Mouse (Mus musculus) forebrain, embryonic 11.5 days (tissue): ENCODE results near the gene Myo1a. TPM values are rescaled to one million over a fixed set of nuclear protein-coding genes. Genes with fewer than 3 reads are reported as not detected.

ENCODE experiments used
- ATAC-seq: fragments of 200-750 bp; cut with Nextera tagmentation; replicated peaks from 2 replicates; pipeline ENCODE4 v1.8.0; 2017; ENCODE audit warnings: moderate TSS enrichment; ENCODE audit not compliant: low FRiP score
- DNase-seq: peaks from one replicate; pipeline ENCODE4 v3.0.0-alpha.2; 2017; ENCODE audit warnings: low spot score
- H3K27ac ChIP-seq: fragments of 300-500 bp; sonication (generic); 2 replicates; pipeline ENCODE4 v1.5.1; 2014; ENCODE audit warnings: low read depth, low read length
- H3K27me3 ChIP-seq: fragments of 300-500 bp; sonication (generic); 2 replicates; pipeline ENCODE4 v1.6.1; 2014; ENCODE audit warnings: mild to moderate bottlenecking, low read length, mixed read lengths; ENCODE audit not compliant: control insufficient read depth, insufficient read depth
- H3K36me3 ChIP-seq: fragments of 300-500 bp; sonication (generic); 2 replicates; pipeline ENCODE4 v1.6.1; 2014; ENCODE audit warnings: mild to moderate bottlenecking, low read length, moderate library complexity, mixed read lengths; ENCODE audit not compliant: control insufficient read depth, insufficient read depth
- H3K4me1 ChIP-seq: fragments of 300-500 bp; sonication (generic); replicated peaks from 2 replicates; pipeline ENCODE4 v1.6.1; 2014; ENCODE audit warnings: low read length, mixed read lengths; ENCODE audit not compliant: control insufficient read depth, insufficient read depth
- H3K4me2 ChIP-seq: fragments of 300-500 bp; sonication (generic); 2 replicates; pipeline ENCODE4 v1.6.1; 2014; ENCODE audit warnings: low read depth, mild to moderate bottlenecking, low read length, moderate library complexity, mixed read lengths; ENCODE audit not compliant: severe bottlenecking
- H3K4me3 ChIP-seq: fragments of 300-500 bp; sonication (generic); 2 replicates; pipeline ENCODE4 v1.5.1; 2014; ENCODE audit warnings: low read depth, low read length
- H3K9ac ChIP-seq: fragments of 300-500 bp; sonication (generic); 2 replicates; pipeline ENCODE4 v1.6.1; 2014; ENCODE audit warnings: low read length
- H3K9me3 ChIP-seq: fragments of 300-500 bp; sonication (generic); 2 replicates; pipeline ENCODE4 v1.6.1; 2016; ENCODE audit warnings: low read length, mixed read lengths; ENCODE audit not compliant: control insufficient read depth
- WGBS: fragments of 180-500 bp; shearing (Covaris S2); extraction: QIAGEN DNeasy Blood & Tissue Kit; methylation state at CpG from one replicate; pipeline ENCODE4 v1.1.7; 2014; 5-methylcytosine and 5-hydroxymethylcytosine counted together
- polyA plus RNA-seq: library from polyadenylated mRNA; unstranded; fragments of >200 nt; fragmentation: Nextera tagmentation; extraction: Ambion mirVana; gene quantifications from 2 replicates; pipeline ENCODE4 v1.2.1, GENCODE M21; 2014

Myo1a gene
- polyA plus RNA-seq, 1 experiment from 2014 or later = 0.40 TPM

- 93% methylated on average over 3 of the region's 3 CpGs for WGBS
- Histone ChIP-seq H3K27me3 (no peaks in the 10 kb centered on the region), H3K9me3 (no peaks in the 10 kb centered on the region), H3K9ac (no peak overlapping the region), H3K4me1 (no peaks in the 10 kb centered on the region; the same call in 1 of the 2 replicates), H3K4me2 (no peak overlapping the region), H3K27ac (no peak overlapping the region), H3K4me3 (no peak overlapping the region), H3K36me3 (no peaks in the 10 kb centered on the region)
- DNase-seq (no peak), ATAC-seq (no peak)
Measured at GRCm38 (mm10) chr10:127679881-127680280, 25.1 kb upstream of the Myo1a start.

GRCm38 (mm10) chr10:127682886-127683285 lies 22.1 kb upstream of the Myo1a start:
- Histone ChIP-seq H3K9ac (no peak overlapping the region), H3K27me3 (no peaks in the 10 kb centered on the region), H3K4me2 (no peak overlapping the region), H3K9me3 (no peaks in the 10 kb centered on the region), H3K4me3 (no peak overlapping the region), H3K36me3 (no peaks in the 10 kb centered on the region), H3K27ac (no peak overlapping the region), H3K4me1 (no peaks in the 10 kb centered on the region)
- ATAC-seq (no peak), DNase-seq (no peak)
- WGBS = 89% methylated on average over 6 of the region's 6 CpGs

GRCm38 (mm10) chr10:127691053-127691452 lies 13.9 kb upstream of the Myo1a start:
- H3K4me3 ChIP-seq = no peak overlapping the region
- no peak for ATAC-seq
- H3K9me3 ChIP-seq = no peaks in the 10 kb centered on the region
- H3K4me2 ChIP-seq = no peak overlapping the region
- H3K9ac ChIP-seq = no peak overlapping the region
- H3K27me3 ChIP-seq = no peaks in the 10 kb centered on the region
- H3K36me3 ChIP-seq = no peaks in the 10 kb centered on the region
- DNase-seq = no peak
- no peak overlapping the region for H3K27ac ChIP-seq
- no peaks in the 10 kb centered on the region for H3K4me1 ChIP-seq
- 26% methylated on average over 1 of the region's 1 CpGs for whole genome bisulfite sequencing

- Histone ChIP-seq H3K27ac (no peak overlapping the region), H3K9ac (no peak overlapping the region), H3K4me3 (no peak overlapping the region), H3K36me3 (no peaks in the 10 kb centered on the region; the same call in 1 of the 2 replicates), H3K27me3 (no peaks in the 10 kb centered on the region), H3K9me3 (no peaks in the 10 kb centered on the region), H3K4me1 (no peaks in the 10 kb centered on the region), H3K4me2 (no peak overlapping the region)
- no peak for DNase-seq
- no peak for ATAC-seq
- WGBS = 63% methylated on average over 2 of the region's 2 CpGs
Measured at GRCm38 (mm10) chr10:127694636-127695035, 10.3 kb upstream of the Myo1a start.

GRCm38 (mm10) chr10:127695775-127696174 lies 9.2 kb upstream of the Myo1a start:
- Histone ChIP-seq H3K9ac (no peak overlapping the region), H3K27ac (no peak overlapping the region), H3K9me3 (no peaks in the 10 kb centered on the region), H3K4me3 (no peak overlapping the region), H3K27me3 (no peaks in the 10 kb centered on the region), H3K4me1 (no peaks in the 10 kb centered on the region), H3K4me2 (no peak overlapping the region), H3K36me3 (no peaks in the 10 kb centered on the region; the same call in 1 of the 2 replicates)
- DNase-seq (no peak), ATAC-seq (no peak)
- WGBS = 92% methylated on average over 7 of the region's 7 CpGs

GRCm38 (mm10) chr10:127698966-127699365 lies 6.0 kb upstream of the Myo1a start:
- H3K4me1 ChIP-seq = no peaks in the 10 kb centered on the region
- H3K36me3 ChIP-seq = no peaks in the 10 kb centered on the region; the same call in 1 of the 2 replicates
- H3K4me3 ChIP-seq = no peak overlapping the region
- 92% methylated on average over 7 of the region's 7 CpGs for WGBS
- H3K9ac ChIP-seq = no peak overlapping the region
- no peaks in the 10 kb centered on the region for H3K9me3 ChIP-seq
- no peak for DNase-seq
- ATAC-seq = no peak
- H3K4me2 ChIP-seq = no peak overlapping the region
- no peak overlapping the region for H3K27ac ChIP-seq
- H3K27me3 ChIP-seq = no peaks in the 10 kb centered on the region

- DNase-seq = no peak
- WGBS = 44% methylated on average over 4 of the region's 4 CpGs
Measured at GRCm38 (mm10) chr10:127703299-127703698, 1.7 kb upstream of the Myo1a start.

GRCm38 (mm10) chr10:127704293-127704692 lies 677 bp upstream of the Myo1a start:
- Histone ChIP-seq H3K9ac (no peak overlapping the region), H3K4me3 (no peak overlapping the region), H3K9me3 (no peaks in the 10 kb centered on the region), H3K36me3 (no peaks in the 10 kb centered on the region), H3K27ac (no peak overlapping the region), H3K27me3 (no peaks in the 10 kb centered on the region), H3K4me2 (no peak overlapping the region), H3K4me1 (no peaks in the 10 kb centered on the region)
- DNase-seq (no peak), ATAC-seq (no peak)
- WGBS = 77% methylated on average over 2 of the region's 2 CpGs

More at GRCm38 (mm10) chr10:127703299-127703698, 1.7 kb upstream of the Myo1a start:
- H3K9me3 ChIP-seq = no peaks in the 10 kb centered on the region
- H3K9ac ChIP-seq = no peak overlapping the region
- no peaks in the 10 kb centered on the region for H3K36me3 ChIP-seq
- no peaks in the 10 kb centered on the region for H3K27me3 ChIP-seq
- no peak for ATAC-seq
- no peak overlapping the region for H3K4me2 ChIP-seq
- H3K4me3 ChIP-seq = no peak overlapping the region
- no peak overlapping the region for H3K27ac ChIP-seq
- no peaks in the 10 kb centered on the region for H3K4me1 ChIP-seq

- Histone ChIP-seq H3K4me3 (no peak overlapping the region), H3K9me3 (no peaks in the 10 kb centered on the region), H3K27ac (no peak overlapping the region), H3K9ac (no peak overlapping the region), H3K36me3 (no peaks in the 10 kb centered on the region), H3K27me3 (no peaks in the 10 kb centered on the region), H3K4me1 (no peaks in the 10 kb centered on the region), H3K4me2 (no peak overlapping the region)
- DNase-seq (no peak), ATAC-seq (no peak)
- 91% methylated on average over 4 of the region's 4 CpGs for WGBS
Measured at GRCm38 (mm10) chr10:127705783-127706182, 813 bp downstream of the Myo1a start.
